Mouse (Mus musculus): Measurements from ENCODE around the gene Trp53bp1. TPM values are rescaled to one million over a fixed set of nuclear protein-coding genes. Genes with fewer than 3 reads are reported as not detected.

Trp53bp1 gene
- polyA plus RNA-seq, 1 experiment, result 22.7 TPM

DNA sequence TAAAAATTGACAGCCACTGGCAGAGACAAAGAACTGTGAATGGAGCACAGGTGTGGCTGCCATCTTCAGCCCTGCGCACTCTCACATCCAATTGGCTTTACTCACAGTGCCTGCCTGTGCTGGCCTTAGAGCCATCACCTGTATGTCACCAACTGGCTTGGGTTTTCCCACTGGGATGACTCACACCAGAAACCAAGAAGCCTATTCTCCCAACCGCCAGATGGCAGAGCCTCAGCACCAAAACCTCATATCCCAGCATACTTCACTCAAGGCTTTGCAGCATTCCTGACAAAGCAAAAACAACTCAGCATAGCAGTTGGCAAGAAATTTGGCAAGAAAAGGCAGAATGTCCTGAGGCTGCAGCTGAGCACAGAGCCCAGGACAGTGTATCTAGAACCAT lies 48.2 kb downstream of the Trp53bp1 start:
- no peak overlapping the region for H3ac ChIP-seq (ENCODE audit: control insufficient read depth, insufficient read length)
- H3K79me2 ChIP-seq (ENCODE audit: control insufficient read depth, insufficient read depth), result no peaks in the 10 kb centered on the region
- peaks cover 27% of the 10 kb centered on the region for H3K36me3 ChIP-seq (ENCODE audit: control insufficient read depth, insufficient read depth)
- H3K27me3 ChIP-seq (ENCODE audit: control insufficient read depth, insufficient read depth, insufficient read length), result no peaks in the 10 kb centered on the region
- TF ChIP-seq POLR2AphosphoS2 (IDR thresholded peaks at IDR 0.05; ENCODE audit: insufficient read length, low read depth), result no peak
- no peak overlapping the region for H3K4me3 ChIP-seq
- H3K4me2 ChIP-seq (ENCODE audit: low read depth), result no peak overlapping the region

DNA sequence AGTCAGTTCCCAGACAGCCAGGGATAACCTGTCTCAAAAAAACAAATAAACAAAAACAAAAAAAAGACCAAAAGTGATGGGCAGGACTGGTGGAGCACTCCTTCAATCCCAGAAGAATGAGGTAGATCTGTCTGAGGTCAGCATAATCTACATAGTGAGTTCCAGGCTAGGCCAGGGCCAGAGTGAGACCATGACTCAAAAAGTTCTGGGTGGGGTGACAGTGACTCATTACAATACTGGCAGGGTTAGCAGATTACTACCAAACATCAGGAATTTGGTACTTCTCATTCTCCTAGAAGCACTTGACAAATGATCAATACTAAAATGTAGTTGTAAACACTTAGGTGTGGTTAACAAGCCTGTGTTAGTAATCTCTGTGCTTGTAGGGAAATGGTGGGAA lies 51.2 kb downstream of the Trp53bp1 start:
- TF ChIP-seq MAX (IDR thresholded peaks at IDR 0.05; ENCODE audit: low read depth) (no peak), TCF3 (IDR thresholded peaks at IDR 0.05; ENCODE audit: insufficient read length, low read depth) (no peak), CEBPB (IDR thresholded peaks at IDR 0.05; ENCODE audit: insufficient read depth, poor library complexity, severe bottlenecking) (no peak), SRF (IDR thresholded peaks at IDR 0.05; ENCODE audit: control insufficient read depth, insufficient read length, low read depth) (no peak), USF1 (IDR thresholded peaks at IDR 0.05; ENCODE audit: low read depth) (no peak), MYOD1 (IDR thresholded peaks at IDR 0.05; ENCODE audit: control insufficient read depth in 1 of 3, insufficient read length in 2 of 3, low read depth in 2 of 3) (no peak), E2F4 (IDR thresholded peaks at IDR 0.05; ENCODE audit: insufficient read depth) (no peak), POLR2AphosphoS2 (IDR thresholded peaks at IDR 0.05; ENCODE audit: insufficient read length, low read depth) (no peak), MYOG (IDR thresholded peaks at IDR 0.05; ENCODE audit: control insufficient read depth in 1 of 3, insufficient read depth in 1 of 3, insufficient read length in 2 of 3, low read depth in 2 of 3) (no peak), POLR2A (IDR thresholded peaks at IDR 0.05; ENCODE audit: insufficient read length, low read depth) (no peak), REST (IDR thresholded peaks at IDR 0.05; ENCODE audit: insufficient read depth, insufficient read length) (no peak), TCF12 (IDR thresholded peaks at IDR 0.05; ENCODE audit: insufficient read depth, poor library complexity, severe bottlenecking) (no peak)
- Histone ChIP-seq H3K4me3 (no peak overlapping the region), H3K79me2 (ENCODE audit: control insufficient read depth, insufficient read depth) (no peaks in the 10 kb centered on the region), H3K4me2 (ENCODE audit: low read depth) (no peak overlapping the region), H3K27me3 (ENCODE audit: control insufficient read depth, insufficient read depth, insufficient read length) (no peaks in the 10 kb centered on the region), H3ac (ENCODE audit: control insufficient read depth, insufficient read length) (no peak overlapping the region), H3K36me3 (ENCODE audit: control insufficient read depth, insufficient read depth) (peaks cover 13% of the 10 kb centered on the region)

DNA sequence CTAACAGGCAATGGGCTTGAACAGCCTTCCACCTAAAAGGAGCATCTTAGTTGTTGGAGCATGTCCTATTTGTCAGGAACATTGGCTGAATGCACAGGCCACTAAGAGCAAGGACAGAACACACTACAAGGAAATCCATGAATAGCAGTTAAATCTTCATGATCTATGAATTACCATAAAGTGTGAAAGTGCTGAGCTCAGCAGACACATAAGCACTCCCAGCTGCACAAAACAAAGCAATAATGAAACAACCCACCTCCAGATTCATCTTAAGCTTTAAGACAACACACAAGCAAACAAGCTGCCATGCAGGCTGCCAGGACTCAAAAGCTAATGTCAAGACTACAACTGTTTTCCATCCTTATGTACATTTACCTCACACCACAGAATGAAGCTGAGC lies 52.0 kb downstream of the Trp53bp1 start:
- no peak overlapping the region for H3ac ChIP-seq (ENCODE audit: control insufficient read depth, insufficient read length)
- H3K4me3 ChIP-seq, result no peak overlapping the region
- H3K27me3 ChIP-seq (ENCODE audit: control insufficient read depth, insufficient read depth, insufficient read length), result no peaks in the 10 kb centered on the region
- no peaks in the 10 kb centered on the region for H3K79me2 ChIP-seq (ENCODE audit: control insufficient read depth, insufficient read depth)
- H3K36me3 ChIP-seq (ENCODE audit: control insufficient read depth, insufficient read depth), result peaks cover 17% of the 10 kb centered on the region
- no peak overlapping the region for H3K4me2 ChIP-seq (ENCODE audit: low read depth)
- TF ChIP-seq POLR2A (IDR thresholded peaks at IDR 0.05; ENCODE audit: insufficient read length, low read depth) (no peak), SRF (IDR thresholded peaks at IDR 0.05; ENCODE audit: control insufficient read depth, insufficient read length, low read depth) (no peak), USF1 (IDR thresholded peaks at IDR 0.05; ENCODE audit: low read depth) (no peak), POLR2AphosphoS2 (IDR thresholded peaks at IDR 0.05; ENCODE audit: insufficient read length, low read depth) (no peak), E2F4 (IDR thresholded peaks at IDR 0.05; ENCODE audit: insufficient read depth) (no peak), MYOG (IDR thresholded peaks at IDR 0.05; ENCODE audit: control insufficient read depth in 1 of 3, insufficient read depth in 1 of 3, insufficient read length in 2 of 3, low read depth in 2 of 3) (no peak), TCF12 (IDR thresholded peaks at IDR 0.05; ENCODE audit: insufficient read depth, poor library complexity, severe bottlenecking) (no peak), TCF3 (IDR thresholded peaks at IDR 0.05; ENCODE audit: insufficient read length, low read depth) (no peak), CEBPB (IDR thresholded peaks at IDR 0.05; ENCODE audit: insufficient read depth, poor library complexity, severe bottlenecking) (no peak), MYOD1 (IDR thresholded peaks at IDR 0.05; ENCODE audit: control insufficient read depth in 1 of 3, insufficient read length in 2 of 3, low read depth in 2 of 3) (no peak), REST (IDR thresholded peaks at IDR 0.05; ENCODE audit: insufficient read depth, insufficient read length) (no peak), MAX (IDR thresholded peaks at IDR 0.05; ENCODE audit: low read depth) (no peak)

DNA sequence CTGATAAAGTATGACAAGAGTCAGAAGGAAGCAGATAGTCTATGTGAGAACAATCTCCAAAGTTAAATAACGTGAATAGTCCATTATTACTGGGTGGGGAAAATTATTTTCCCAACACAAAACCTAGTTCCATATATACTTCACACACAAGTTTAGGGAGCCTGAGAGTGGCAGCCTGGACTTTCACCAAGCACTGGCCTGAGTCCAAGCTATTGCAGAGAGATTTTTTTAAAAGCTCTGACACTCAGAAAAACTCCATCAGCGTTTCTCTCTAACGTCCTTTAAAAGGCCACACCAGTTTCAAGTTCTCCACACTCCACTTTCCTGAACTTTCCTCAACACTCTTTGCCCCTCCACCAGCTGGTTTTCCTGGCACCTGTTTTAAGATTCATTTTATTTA lies 56.7 kb downstream of the Trp53bp1 start:
- H3K36me3 ChIP-seq (ENCODE audit: control insufficient read depth, insufficient read depth), result peaks cover 24% of the 10 kb centered on the region
- no peak overlapping the region for H3K4me3 ChIP-seq
- H3K79me2 ChIP-seq (ENCODE audit: control insufficient read depth, insufficient read depth), result no peaks in the 10 kb centered on the region
- no peaks in the 10 kb centered on the region for H3K27me3 ChIP-seq (ENCODE audit: control insufficient read depth, insufficient read depth, insufficient read length)
- no peak overlapping the region for H3ac ChIP-seq (ENCODE audit: control insufficient read depth, insufficient read length)
- TF ChIP-seq MYOG (IDR thresholded peaks at IDR 0.05; ENCODE audit: control insufficient read depth in 1 of 3, insufficient read depth in 1 of 3, insufficient read length in 2 of 3, low read depth in 2 of 3) (no peak), TCF3 (IDR thresholded peaks at IDR 0.05; ENCODE audit: insufficient read length, low read depth) (no peak), E2F4 (IDR thresholded peaks at IDR 0.05; ENCODE audit: insufficient read depth) (no peak), TCF12 (IDR thresholded peaks at IDR 0.05; ENCODE audit: insufficient read depth, poor library complexity, severe bottlenecking) (no peak), USF1 (IDR thresholded peaks at IDR 0.05; ENCODE audit: low read depth) (no peak), REST (IDR thresholded peaks at IDR 0.05; ENCODE audit: insufficient read depth, insufficient read length) (no peak), POLR2AphosphoS2 (IDR thresholded peaks at IDR 0.05; ENCODE audit: insufficient read length, low read depth) (no peak), SRF (IDR thresholded peaks at IDR 0.05; ENCODE audit: control insufficient read depth, insufficient read length, low read depth) (no peak), MAX (IDR thresholded peaks at IDR 0.05; ENCODE audit: low read depth) (no peak), MYOD1 (IDR thresholded peaks at IDR 0.05; ENCODE audit: control insufficient read depth in 1 of 3, insufficient read length in 2 of 3, low read depth in 2 of 3) (no peak), CEBPB (IDR thresholded peaks at IDR 0.05; ENCODE audit: insufficient read depth, poor library complexity, severe bottlenecking) (no peak), POLR2A (IDR thresholded peaks at IDR 0.05; ENCODE audit: insufficient read length, low read depth) (no peak)
- no peak overlapping the region for H3K4me2 ChIP-seq (ENCODE audit: low read depth)

DNA sequence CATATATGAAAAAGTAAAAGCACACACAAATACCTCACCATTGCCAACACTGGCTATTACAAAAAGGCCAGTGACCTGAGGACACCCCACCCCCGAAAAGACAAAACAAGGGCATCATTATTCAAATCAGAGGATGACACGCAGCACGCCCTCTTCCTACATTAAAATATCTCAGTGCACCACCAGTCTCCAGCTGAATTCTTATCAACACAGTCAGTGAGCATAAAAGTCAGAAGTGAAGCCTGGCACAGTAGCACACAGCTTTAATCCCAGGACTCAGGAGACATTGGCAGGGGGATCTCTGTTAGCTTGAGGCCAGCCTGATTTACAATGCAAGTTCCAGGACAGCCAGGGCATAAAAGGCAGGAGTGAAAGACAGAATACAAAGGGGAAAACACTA lies 64.7 kb downstream of the Trp53bp1 start:
- Histone ChIP-seq H3K79me2 (ENCODE audit: control insufficient read depth, insufficient read depth) (no peaks in the 10 kb centered on the region), H3K4me2 (ENCODE audit: low read depth) (no peak overlapping the region), H3K36me3 (ENCODE audit: control insufficient read depth, insufficient read depth) (peaks cover 61% of the 10 kb centered on the region), H3K27me3 (ENCODE audit: control insufficient read depth, insufficient read depth, insufficient read length) (no peaks in the 10 kb centered on the region), H3K4me3 (no peak overlapping the region), H3ac (ENCODE audit: control insufficient read depth, insufficient read length) (no peak overlapping the region)
- TF ChIP-seq REST (IDR thresholded peaks at IDR 0.05; ENCODE audit: insufficient read depth, insufficient read length) (no peak), POLR2AphosphoS2 (IDR thresholded peaks at IDR 0.05; ENCODE audit: insufficient read length, low read depth) (no peak), CEBPB (IDR thresholded peaks at IDR 0.05; ENCODE audit: insufficient read depth, poor library complexity, severe bottlenecking) (no peak), USF1 (IDR thresholded peaks at IDR 0.05; ENCODE audit: low read depth) (no peak), TCF12 (IDR thresholded peaks at IDR 0.05; ENCODE audit: insufficient read depth, poor library complexity, severe bottlenecking) (no peak), MAX (IDR thresholded peaks at IDR 0.05; ENCODE audit: low read depth) (no peak), TCF3 (IDR thresholded peaks at IDR 0.05; ENCODE audit: insufficient read length, low read depth) (no peak), MYOG (IDR thresholded peaks at IDR 0.05; ENCODE audit: control insufficient read depth in 1 of 3, insufficient read depth in 1 of 3, insufficient read length in 2 of 3, low read depth in 2 of 3) (no peak), POLR2A (IDR thresholded peaks at IDR 0.05; ENCODE audit: insufficient read length, low read depth) (no peak), E2F4 (IDR thresholded peaks at IDR 0.05; ENCODE audit: insufficient read depth) (no peak), MYOD1 (IDR thresholded peaks at IDR 0.05; ENCODE audit: control insufficient read depth in 1 of 3, insufficient read length in 2 of 3, low read depth in 2 of 3) (no peak), SRF (IDR thresholded peaks at IDR 0.05; ENCODE audit: control insufficient read depth, insufficient read length, low read depth) (no peak)
